Mouse (Mus musculus): ENCODE measurements around the gene Gm45717. TPM values are rescaled to one million over a fixed set of nuclear protein-coding genes. Genes with fewer than 3 reads are reported as not detected.

Gm45717 gene
- polyA plus RNA-seq, 1 experiment from 2014 or later = not detected

DNA sequence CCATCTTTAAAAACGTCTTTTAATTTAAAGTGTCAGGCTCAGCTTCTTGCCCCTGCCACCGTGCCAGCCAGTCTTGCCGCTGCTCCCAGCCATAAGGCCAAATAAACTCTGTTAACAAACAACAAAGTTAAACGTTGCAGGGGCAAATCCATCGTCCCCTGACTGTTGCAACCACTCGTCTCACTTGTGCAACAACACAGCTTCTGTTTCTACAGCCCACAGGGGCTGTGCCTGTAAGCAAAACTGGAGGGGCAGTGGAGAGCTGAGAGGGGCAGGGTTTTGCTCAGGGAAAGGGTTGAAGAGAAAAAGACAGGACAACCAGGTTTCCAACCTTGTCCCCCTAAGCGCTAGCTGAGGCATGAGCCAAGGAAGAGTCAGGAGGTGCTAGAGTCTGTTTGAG lies 47.6 kb downstream of the Gm45717 start:
- H3K36me3 ChIP-seq = no peaks in the 10 kb centered on the region
- no peak overlapping the region for H3K4me3 ChIP-seq
- no peak overlapping the region for H3K27ac ChIP-seq (replicated peaks)
- peaks cover 5% of the 10 kb centered on the region for H3K4me1 ChIP-seq
- WGBS = 52% methylated on average over 7 of the region's 7 CpGs
- H3K9ac ChIP-seq (replicated peaks) = no peak overlapping the region
- H3K27me3 ChIP-seq = no peaks in the 10 kb centered on the region
- no peak for ATAC-seq (replicated peaks)
- H3K4me2 ChIP-seq (replicated peaks) = no peak overlapping the region
- no peaks in the 10 kb centered on the region for H3K9me3 ChIP-seq

DNA sequence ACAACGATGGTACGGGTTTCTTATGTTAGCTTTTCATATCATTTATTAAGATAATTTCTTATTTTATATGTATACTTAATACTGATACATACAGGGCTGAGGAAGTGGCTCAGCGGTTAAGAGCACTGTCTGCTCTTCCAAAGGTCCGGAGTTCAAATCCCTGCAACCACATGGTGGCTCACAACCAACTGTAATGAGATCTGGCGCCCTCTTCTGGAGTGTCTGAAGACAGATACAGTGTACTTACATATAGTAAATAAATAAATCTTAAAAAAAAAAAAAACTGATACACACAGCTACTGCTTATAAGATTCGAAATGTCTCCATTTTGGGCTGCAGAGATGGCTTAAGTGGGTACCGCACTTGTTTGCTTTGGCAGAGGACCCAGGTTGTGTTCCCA lies 48.0 kb downstream of the Gm45717 start:
- Histone ChIP-seq H3K4me3 (no peak overlapping the region), H3K9ac (replicated peaks) (no peak overlapping the region), H3K9me3 (no peaks in the 10 kb centered on the region), H3K4me2 (replicated peaks) (no peak overlapping the region), H3K27me3 (no peaks in the 10 kb centered on the region), H3K27ac (replicated peaks) (no peak overlapping the region), H3K36me3 (no peaks in the 10 kb centered on the region), H3K4me1 (peaks cover 5% of the 10 kb centered on the region)
- WGBS = 88% methylated on average over 7 of the region's 7 CpGs
- no peak for ATAC-seq (replicated peaks)

DNA sequence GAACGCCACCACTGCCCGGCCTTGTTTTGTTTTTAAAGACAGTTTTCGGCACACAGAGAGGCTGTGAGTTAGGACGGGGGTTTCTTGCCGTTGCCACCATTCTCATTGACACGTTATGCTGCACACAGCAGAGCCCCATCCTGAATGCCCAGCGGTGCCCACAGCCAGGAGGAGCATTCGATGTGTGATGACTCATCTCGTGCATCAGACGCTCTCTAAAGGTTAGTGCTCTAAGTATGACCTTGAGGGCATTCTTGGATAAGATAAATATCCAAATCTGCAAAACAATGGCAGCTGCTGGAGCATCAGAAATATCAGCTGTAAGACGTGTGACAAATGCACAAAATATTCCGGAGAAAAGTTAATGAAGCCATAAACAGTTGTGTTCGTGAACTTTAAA lies 48.6 kb downstream of the Gm45717 start:
- peaks cover 5% of the 10 kb centered on the region for H3K4me1 ChIP-seq
- H3K9me3 ChIP-seq = no peaks in the 10 kb centered on the region
- H3K27me3 ChIP-seq = no peaks in the 10 kb centered on the region
- no peak for ATAC-seq (replicated peaks)
- H3K9ac ChIP-seq (replicated peaks) = no peak overlapping the region
- WGBS = 86% methylated on average over 13 of the region's 13 CpGs
- H3K4me2 ChIP-seq (replicated peaks) = no peak overlapping the region
- no peak overlapping the region for H3K4me3 ChIP-seq
- no peaks in the 10 kb centered on the region for H3K36me3 ChIP-seq
- no peak overlapping the region for H3K27ac ChIP-seq (replicated peaks)

DNA sequence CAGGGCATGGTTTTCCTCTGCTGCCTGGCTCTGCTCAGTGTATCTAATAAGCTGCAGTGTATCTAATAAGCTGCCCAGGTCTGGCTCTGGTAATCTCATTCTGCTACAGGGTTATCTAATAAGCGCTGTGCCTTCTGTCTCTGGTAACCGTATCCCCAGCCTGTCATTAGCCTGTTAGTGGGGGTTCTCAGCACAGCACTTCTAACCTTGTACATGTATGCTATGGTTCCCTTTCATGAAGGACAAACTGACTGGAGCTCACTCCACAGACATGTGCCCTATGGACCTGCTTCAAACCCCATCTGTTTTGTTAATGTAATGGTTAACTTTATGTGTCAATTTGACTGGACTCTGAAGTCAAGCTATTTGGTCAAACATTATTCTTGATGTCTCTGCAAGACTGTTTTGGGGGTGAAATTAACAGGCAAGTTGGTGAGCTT lies 50.1 kb downstream of the Gm45717 start:
- Histone ChIP-seq H3K4me2 (replicated peaks) (no peak overlapping the region), H3K9me3 (no peaks in the 10 kb centered on the region), H3K27me3 (no peaks in the 10 kb centered on the region), H3K4me1 (peaks cover 5% of the 10 kb centered on the region), H3K27ac (replicated peaks) (no peak overlapping the region), H3K9ac (replicated peaks) (no peak overlapping the region), H3K4me3 (no peak overlapping the region), H3K36me3 (no peaks in the 10 kb centered on the region)
- 86% methylated on average over 2 of the region's 2 CpGs for WGBS
- no peak for ATAC-seq (replicated peaks)

DNA sequence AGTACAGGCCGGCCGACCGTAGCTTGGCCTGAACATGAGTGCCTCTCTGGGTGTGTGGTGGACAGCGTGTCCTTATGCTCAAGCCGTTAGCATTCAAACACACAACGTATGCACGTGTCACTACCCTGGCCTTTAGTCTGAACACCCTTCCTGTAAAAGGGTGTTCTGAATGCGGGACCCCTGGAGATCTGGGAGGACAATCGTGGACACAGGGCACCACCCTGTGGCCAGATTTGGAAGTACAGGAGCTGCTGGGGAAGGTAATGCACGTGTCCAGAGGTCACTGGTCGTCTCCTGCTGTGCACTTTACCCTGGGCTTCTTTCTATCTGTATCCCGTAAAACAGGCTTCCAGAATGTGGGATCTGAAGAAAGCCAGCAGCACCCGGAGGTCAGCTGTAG lies 52.5 kb downstream of the Gm45717 start:
- H3K9me3 ChIP-seq = no peaks in the 10 kb centered on the region
- H3K36me3 ChIP-seq = peaks cover 8% of the 10 kb centered on the region; the same call in 1 of the 2 replicates
- H3K4me3 ChIP-seq = no peak overlapping the region
- H3K9ac ChIP-seq (replicated peaks) = peak overlapping the region; percentile 18; the same call in 1 of the 2 replicates
- no peak overlapping the region for H3K4me2 ChIP-seq (replicated peaks)
- 22% methylated on average over 13 of the region's 13 CpGs for whole genome bisulfite sequencing
- ATAC-seq (replicated peaks) = 0 out of 2 replicates have a peak, but pooled peaks have one; percentile 41
- H3K4me1 ChIP-seq = no peaks in the 10 kb centered on the region
- H3K27ac ChIP-seq (replicated peaks) = no peak overlapping the region
- no peaks in the 10 kb centered on the region for H3K27me3 ChIP-seq

DNA sequence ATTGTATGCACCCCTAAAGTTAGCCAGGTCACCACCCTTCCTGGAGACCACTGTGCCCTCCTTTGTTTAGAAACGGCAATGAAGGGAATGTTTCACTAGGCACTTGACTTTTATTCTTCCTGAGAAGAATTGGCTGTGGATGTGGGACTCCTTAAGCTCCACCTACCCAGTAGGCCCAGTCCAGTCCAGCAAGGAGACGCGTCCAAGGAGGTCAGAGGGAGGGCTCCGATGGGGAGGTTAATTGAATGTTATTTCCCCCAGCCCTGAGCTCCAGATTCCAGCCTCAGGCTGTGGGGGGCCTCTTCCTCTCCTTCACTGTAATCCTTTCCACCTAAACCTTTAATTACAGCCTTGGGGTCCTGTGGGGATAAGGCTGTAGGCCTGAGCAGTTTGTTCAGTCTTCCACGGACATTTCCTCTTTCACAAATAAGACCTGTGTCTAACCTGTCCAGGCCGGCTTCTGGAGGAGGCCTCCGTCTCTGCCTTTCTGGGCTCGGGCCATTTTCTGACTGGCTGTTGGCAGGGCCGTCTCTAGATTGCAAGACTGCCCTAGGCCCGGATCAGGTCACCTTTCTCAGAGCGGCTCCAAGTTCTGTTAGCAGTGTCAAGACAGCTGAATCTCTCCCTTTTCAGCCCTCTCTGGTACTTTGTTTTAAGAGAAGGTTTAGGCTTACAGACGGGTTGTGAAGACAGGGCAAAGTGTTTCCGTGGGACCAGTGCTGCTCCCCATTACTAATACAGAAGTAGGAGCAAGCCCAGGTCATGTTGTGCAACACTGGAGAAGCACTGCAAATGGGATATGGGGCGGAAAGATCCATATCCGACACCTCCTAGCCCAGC lies 53.5 kb downstream of the Gm45717 start:
- Histone ChIP-seq H3K4me3 (no peak overlapping the region), H3K9ac (replicated peaks) (no peak overlapping the region), H3K27ac (replicated peaks) (no peak overlapping the region), H3K9me3 (no peaks in the 10 kb centered on the region), H3K36me3 (peaks cover 17% of the 10 kb centered on the region), H3K4me1 (no peaks in the 10 kb centered on the region), H3K27me3 (no peaks in the 10 kb centered on the region), H3K4me2 (replicated peaks) (no peak overlapping the region)
- WGBS = 72% methylated on average over 15 of the region's 15 CpGs
- ATAC-seq (replicated peaks) = no peak

DNA sequence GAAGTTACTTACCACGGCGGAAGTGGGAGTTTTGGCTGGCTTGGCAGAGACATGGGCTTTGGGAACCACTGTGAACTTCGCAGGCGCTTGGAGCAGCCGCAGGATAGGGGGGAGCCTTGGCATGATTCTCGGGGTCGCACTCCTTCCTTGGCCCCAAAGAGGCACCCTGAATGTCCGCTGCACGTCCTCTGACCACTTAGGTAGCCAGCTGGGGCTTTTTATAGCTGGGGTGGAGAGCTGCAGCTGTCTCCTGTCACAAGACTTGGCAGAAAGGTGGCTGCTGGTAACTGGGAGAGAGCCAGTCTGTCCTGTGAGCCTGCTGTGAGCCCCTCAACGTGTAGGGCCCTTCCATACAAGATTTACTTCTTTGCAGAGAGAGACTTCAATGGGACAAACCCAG lies 55.5 kb downstream of the Gm45717 start, which contains the start of gene Cox8b:
Cox8b (minus strand) TSS at position 227 of the 400 bp plus-strand sequence.
- no peak for ATAC-seq (replicated peaks)
- Histone ChIP-seq H3K36me3 (peaks cover 33% of the 10 kb centered on the region), H3K4me1 (no peaks in the 10 kb centered on the region), H3K27me3 (no peaks in the 10 kb centered on the region), H3K4me3 (no peak within 1 kb of the TSS), H3K9me3 (no peaks in the 10 kb centered on the region), H3K27ac (replicated peaks) (no peak within 1 kb of the TSS), H3K9ac (replicated peaks) (no peak within 1 kb of the TSS), H3K4me2 (replicated peaks) (no peak within 1 kb of the TSS)
- WGBS = 81% methylated on average over 10 of the region's 10 CpGs

Other genes with a start within 250 kb of the Gm45717 start
- not detected in 2 replicates for gene Cyp2e1, start 192.2 kb downstream of the Gm45717 start, polyA plus RNA-seq (2015; fragmentation: Nextera tagmentation; extraction: Ambion mirVana)
- gene Syce1, start 168.1 kb downstream of the Gm45717 start, polyA plus RNA-seq (2015; fragmentation: Nextera tagmentation; extraction: Ambion mirVana) = 0.13 and 0.55 TPM in 2 replicates
- gene Zfp941, start 133.8 kb downstream of the Gm45717 start, polyA plus RNA-seq (2015; fragmentation: Nextera tagmentation; extraction: Ambion mirVana) = 11.1 and 12.7 TPM in 2 replicates
- gene Urah, start 120.9 kb downstream of the Gm45717 start, polyA plus RNA-seq (2015; fragmentation: Nextera tagmentation; extraction: Ambion mirVana) = not detected in 2 replicates
- gene Scgb1c1, start 110.4 kb downstream of the Gm45717 start, polyA plus RNA-seq (2015; fragmentation: Nextera tagmentation; extraction: Ambion mirVana) = not detected in 2 replicates
- gene Odf3, start 108.1 kb downstream of the Gm45717 start, polyA plus RNA-seq (2015; fragmentation: Nextera tagmentation; extraction: Ambion mirVana) = 0.10 TPM in 1 of 2 replicates, not detected in the other
- gene Gm45785, start 99.6 kb downstream of the Gm45717 start, polyA plus RNA-seq (2015; fragmentation: Nextera tagmentation; extraction: Ambion mirVana) = not detected in 2 replicates
- gene Ric8a, start 99.0 kb downstream of the Gm45717 start, polyA plus RNA-seq (2015; fragmentation: Nextera tagmentation; extraction: Ambion mirVana) = 91.2 and 96.9 TPM in 2 replicates
- 44.3 and 46.9 TPM in 2 replicates for gene Bet1l, start 98.4 kb downstream of the Gm45717 start, polyA plus RNA-seq (2015; fragmentation: Nextera tagmentation; extraction: Ambion mirVana)
- 283 and 287 TPM in 2 replicates for gene Psmd13, start 74.0 kb downstream of the Gm45717 start, polyA plus RNA-seq (2015; fragmentation: Nextera tagmentation; extraction: Ambion mirVana)
- 33.6 and 36.5 TPM in 2 replicates for gene Sirt3, start 73.6 kb downstream of the Gm45717 start, polyA plus RNA-seq (2015; fragmentation: Nextera tagmentation; extraction: Ambion mirVana)
- gene Cox8b, start 55.5 kb downstream of the Gm45717 start, polyA plus RNA-seq (2015; fragmentation: Nextera tagmentation; extraction: Ambion mirVana) = not detected in 2 replicates
- 0.24 and 0.28 TPM in 2 replicates for gene Nlrp6, start 35.0 kb downstream of the Gm45717 start, polyA plus RNA-seq (2015; fragmentation: Nextera tagmentation; extraction: Ambion mirVana)
- 8.5 and 8.7 TPM in 2 replicates for gene Pgghg, start 14.5 kb downstream of the Gm45717 start, polyA plus RNA-seq (2015; fragmentation: Nextera tagmentation; extraction: Ambion mirVana)
- gene Ifitm5, start 5.6 kb downstream of the Gm45717 start, polyA plus RNA-seq (2015; fragmentation: Nextera tagmentation; extraction: Ambion mirVana) = 0.51 and 0.70 TPM in 2 replicates
- gene Ifitm2, start 50 bp upstream of the Gm45717 start, polyA plus RNA-seq (2015; fragmentation: Nextera tagmentation; extraction: Ambion mirVana) = 126 and 142 TPM in 2 replicates
- gene Ifitm1, start 11.3 kb upstream of the Gm45717 start, polyA plus RNA-seq (2015; fragmentation: Nextera tagmentation; extraction: Ambion mirVana) = 6.5 and 7.6 TPM in 2 replicates
- gene Ifitm3, start 54.8 kb upstream of the Gm45717 start, polyA plus RNA-seq (2015; fragmentation: Nextera tagmentation; extraction: Ambion mirVana) = 21.7 and 24.9 TPM in 2 replicates
- gene Ifitm6, start 62.0 kb upstream of the Gm45717 start, polyA plus RNA-seq (2015; fragmentation: Nextera tagmentation; extraction: Ambion mirVana) = not detected in 2 replicates
- not detected in 2 replicates for gene Gm17387, start 73.2 kb upstream of the Gm45717 start, polyA plus RNA-seq (2015; fragmentation: Nextera tagmentation; extraction: Ambion mirVana)
- gene B4galnt4, start 105.2 kb upstream of the Gm45717 start, polyA plus RNA-seq (2015; fragmentation: Nextera tagmentation; extraction: Ambion mirVana) = 47.3 and 50.0 TPM in 2 replicates
- gene Pkp3, start 122.3 kb upstream of the Gm45717 start, polyA plus RNA-seq (2015; fragmentation: Nextera tagmentation; extraction: Ambion mirVana) = not detected in 2 replicates
- 1.8 and 2.0 TPM in 2 replicates for gene Sigirr, start 144.6 kb upstream of the Gm45717 start, polyA plus RNA-seq (2015; fragmentation: Nextera tagmentation; extraction: Ambion mirVana)
- gene Ano9, start 161.9 kb upstream of the Gm45717 start, polyA plus RNA-seq (2015; fragmentation: Nextera tagmentation; extraction: Ambion mirVana) = 0.09 TPM in 1 of 2 replicates, not detected in the other
- gene Ptdss2, start 166.4 kb upstream of the Gm45717 start, polyA plus RNA-seq (2015; fragmentation: Nextera tagmentation; extraction: Ambion mirVana) = 74.5 TPM in 2 replicates
- 42.3 and 44.0 TPM in 2 replicates for gene Rnh1, start 216.9 kb upstream of the Gm45717 start, polyA plus RNA-seq (2015; fragmentation: Nextera tagmentation; extraction: Ambion mirVana)
- gene Hras, start 238.1 kb upstream of the Gm45717 start, polyA plus RNA-seq (2015; fragmentation: Nextera tagmentation; extraction: Ambion mirVana) = 126 and 127 TPM in 2 replicates
- gene Lrrc56, start 238.2 kb upstream of the Gm45717 start, polyA plus RNA-seq (2015; fragmentation: Nextera tagmentation; extraction: Ambion mirVana) = 10.3 and 12.7 TPM in 2 replicates

Measured in forebrain, embryonic 15.5 days (tissue).